Mouse (Mus musculus) testis, postnatal 10 days (tissue): ENCODE data around the gene Olfr844.

Source experiments
- DNase-seq: peaks from one replicate; pipeline ENCODE4 v3.0.0; 2021; ENCODE audit warnings: low spot score

The Olfr844 gene

DNA sequence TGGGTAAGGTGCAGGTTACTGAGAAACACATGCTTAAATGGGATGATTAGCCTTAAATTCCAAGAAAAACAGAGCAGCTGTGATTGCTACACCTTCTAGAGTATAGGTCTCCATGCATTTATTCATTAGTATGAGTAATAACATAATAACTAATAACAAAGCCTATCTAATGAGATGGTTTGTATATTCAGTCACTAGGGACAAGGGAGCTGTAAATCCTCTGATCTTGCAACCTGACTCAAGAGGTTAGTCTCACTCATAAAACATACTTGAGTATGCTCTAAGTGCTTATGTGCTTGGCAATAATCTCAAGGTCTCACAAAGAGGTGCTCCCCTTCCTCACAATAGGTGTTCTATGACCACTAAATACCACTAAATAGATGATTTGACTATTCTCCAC is at the start of gene Olfr844:
TSS of gene Olfr844 (plus strand) at position 301 of the 400 bp plus-strand sequence.
- DNase-seq, result no peak

DNA sequence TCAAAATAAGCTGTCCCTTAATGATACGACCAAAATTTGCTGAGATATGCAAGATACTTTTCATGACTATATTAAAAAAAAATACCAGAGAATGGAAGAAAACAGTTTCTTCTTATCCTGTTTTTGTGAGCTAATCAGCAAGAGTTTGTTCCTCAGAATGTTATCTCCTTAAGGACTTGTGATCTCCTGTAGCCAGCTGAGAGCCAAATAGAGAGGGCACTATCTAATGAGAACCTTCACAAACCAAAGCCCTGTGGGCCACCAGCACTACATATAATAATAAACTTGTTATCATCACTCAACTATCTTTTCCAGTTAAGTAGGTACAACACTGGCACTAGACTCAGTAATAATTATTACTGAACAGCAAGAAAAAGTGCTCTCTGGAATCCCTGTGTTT is 20.0 kb downstream of the Olfr844 start, which contains the start of gene Olfr845:
TSS of gene Olfr845 (plus strand) at position 301 of the 400 bp plus-strand sequence.
- DNase-seq, result no peak

DNA sequence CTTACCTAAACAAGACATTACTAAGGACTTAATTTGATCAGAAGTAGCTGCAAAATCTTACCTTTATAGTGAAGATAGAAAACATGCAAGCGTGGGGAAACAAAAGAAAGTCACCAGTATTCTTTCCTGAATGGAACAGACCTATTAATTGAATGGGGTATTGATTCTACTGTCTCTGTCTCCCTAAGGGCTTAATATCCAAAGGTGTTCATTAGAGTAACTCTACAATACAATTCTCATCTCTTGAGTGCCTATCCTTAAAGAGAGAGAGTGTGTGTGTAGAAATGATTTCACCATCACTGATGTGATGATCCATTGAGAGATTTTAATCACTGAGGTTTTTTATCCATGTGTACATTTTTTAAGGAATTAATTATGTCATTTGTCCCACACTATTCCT is 47.8 kb downstream of the Olfr844 start, which contains the start of gene Olfr846:
TSS of gene Olfr846 (minus strand) at position 101 of the 400 bp plus-strand sequence.
- no peak for DNase-seq
